Mouse (Mus musculus) lung, embryonic 15.5 days (tissue): ENCODE results near the gene Gm42688. TPM values are rescaled to one million over a fixed set of nuclear protein-coding genes. Genes with fewer than 3 reads are reported as not detected.
A peak's percentile ranks its signal among the peaks of the same experiment; 100 is the strongest.

Source experiments
- ATAC-seq: fragments of 200-750 bp; cut with Nextera tagmentation; 2 replicates; pipeline ENCODE4 v1.8.0; 2017; ENCODE audit warnings: moderate number of reproducible peaks, borderline replicate concordance; ENCODE audit not compliant: low FRiP score, low TSS enrichment; ENCODE audit errors: extremely low read depth
- H3K27ac ChIP-seq: fragments of 300-500 bp; sonication (generic); 2 replicates; pipeline ENCODE4 v1.5.1; 2015; ENCODE audit warnings: moderate library complexity, mild to moderate bottlenecking, inconsistent platforms
- H3K27me3 ChIP-seq: fragments of 300-500 bp; sonication (generic); 2 replicates; pipeline ENCODE4 v1.6.1; 2015; ENCODE audit warnings: inconsistent platforms
- H3K36me3 ChIP-seq: fragments of 300-500 bp; sonication (generic); 2 replicates; pipeline ENCODE4 v1.6.1; 2015; ENCODE audit warnings: inconsistent platforms
- H3K4me1 ChIP-seq: fragments of 300-500 bp; sonication (generic); 2 replicates; pipeline ENCODE4 v1.6.1; 2015; ENCODE audit warnings: inconsistent platforms
- H3K4me2 ChIP-seq: fragments of 300-500 bp; sonication (generic); 2 replicates; pipeline ENCODE4 v1.6.1; 2015; ENCODE audit warnings: inconsistent platforms, mild to moderate bottlenecking, moderate library complexity
- H3K4me3 ChIP-seq: fragments of 300-500 bp; sonication (generic); 2 replicates; pipeline ENCODE4 v1.5.1; 2015; ENCODE audit warnings: mild to moderate bottlenecking, inconsistent platforms
- H3K9ac ChIP-seq: fragments of 300-500 bp; sonication (generic); 2 replicates; pipeline ENCODE4 v1.6.1; 2015; ENCODE audit warnings: inconsistent platforms
- H3K9me3 ChIP-seq: fragments of 300-500 bp; sonication (generic); 2 replicates; pipeline ENCODE4 v1.6.1; 2016; ENCODE audit warnings: inconsistent platforms
- WGBS: fragments of 180-500 bp; shearing (Covaris S2); methylation state at CpG from one replicate; pipeline ENCODE4 v1.1.7; 2015; 5-methylcytosine and 5-hydroxymethylcytosine counted together
- polyA plus RNA-seq: library from polyadenylated mRNA; unstranded; fragments of >200 nt; fragmentation: Nextera tagmentation; extraction: Ambion mirVana; gene quantifications from 2 replicates; pipeline ENCODE4 v1.2.1, GENCODE M21; 2015

The Gm42688 gene
- polyA plus RNA-seq, 1 experiment from 2014 or later: 3.4 TPM

DNA sequence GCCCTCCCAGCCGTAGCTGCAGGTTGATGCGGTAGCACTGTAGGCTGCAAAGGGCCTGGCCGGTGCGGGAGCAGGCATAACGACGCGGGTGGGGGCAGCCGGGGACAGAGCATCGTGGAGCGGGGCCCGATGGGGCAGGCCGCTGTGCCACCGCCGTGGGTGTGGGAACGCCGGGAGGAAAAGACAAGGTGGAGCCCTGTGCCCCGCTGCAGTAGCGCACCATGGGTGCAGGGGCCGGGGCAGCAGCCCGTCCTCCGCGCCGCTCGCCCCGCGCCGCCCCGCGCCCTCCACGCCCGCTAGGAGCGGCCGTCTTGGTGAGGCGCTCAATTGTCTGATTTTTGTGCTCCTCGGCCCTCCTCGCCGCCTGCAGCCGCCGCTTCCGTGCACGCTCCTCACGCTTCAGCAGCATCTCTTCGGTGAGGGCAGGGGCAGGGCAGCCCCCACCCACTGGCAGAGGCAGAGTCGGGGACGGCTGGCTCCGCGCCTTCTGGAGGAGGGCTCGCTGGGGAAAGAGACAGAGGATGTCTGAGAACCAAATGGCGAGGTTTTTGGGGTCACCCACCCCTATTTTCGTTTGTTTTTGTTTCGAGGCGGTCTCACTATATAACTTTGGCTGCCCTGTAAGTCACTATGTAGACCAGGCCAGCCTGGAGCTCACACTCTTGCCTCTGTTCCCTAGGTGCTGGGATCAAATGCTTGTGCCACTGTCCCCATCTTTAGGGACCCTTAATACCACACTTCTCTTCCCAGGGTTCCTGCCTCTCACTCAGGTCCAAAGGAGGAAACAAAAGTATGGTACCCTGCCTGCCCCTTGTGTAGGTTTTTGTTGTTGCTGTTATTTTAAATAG lies 20.7 kb downstream of the Gm42688 start:
- Histone ChIP-seq H3K4me3 (peak overlapping the region; percentile 73), H3K36me3 (peaks cover 26% of the 10 kb centered on the region), H3K4me2 (peak overlapping the region; percentile 97), H3K9me3 (no peaks in the 10 kb centered on the region), H3K27ac (peak overlapping the region; percentile 98), H3K4me1 (peaks cover 44% of the 10 kb centered on the region), H3K27me3 (no peaks in the 10 kb centered on the region), H3K9ac (peak overlapping the region; percentile 85)
- under 1% methylated on average over 47 of the region's 52 CpGs for WGBS
- peak; percentile 1; the same call in 1 of the 2 replicates for ATAC-seq

DNA sequence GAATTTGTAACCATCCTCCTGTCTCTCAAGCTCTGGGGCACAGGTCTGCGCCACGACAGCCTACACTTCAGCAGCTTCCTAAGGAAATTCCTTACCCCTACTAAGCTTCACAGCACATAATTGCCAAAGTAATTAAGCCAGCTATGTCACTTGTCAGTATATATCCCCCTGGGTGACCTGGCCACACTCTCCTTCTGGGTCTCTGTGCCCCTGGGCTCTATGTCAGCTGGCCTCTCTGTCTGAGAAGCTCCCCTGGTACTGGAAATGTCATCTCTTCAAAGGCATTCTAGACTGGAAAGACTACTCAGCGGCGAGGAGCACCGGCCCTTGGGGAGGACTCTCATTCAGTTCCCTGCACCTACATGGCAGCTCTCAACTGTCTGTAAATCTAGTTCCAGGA lies 21.5 kb downstream of the Gm42688 start:
- ATAC-seq: no peak
- 79% methylated on average over 5 of the region's 5 CpGs for WGBS
- no peaks in the 10 kb centered on the region for H3K27me3 ChIP-seq
- H3K4me2 ChIP-seq: peak overlapping the region; percentile 97
- H3K27ac ChIP-seq: no peak overlapping the region
- H3K4me3 ChIP-seq: peak overlapping the region; percentile 73
- H3K9me3 ChIP-seq: no peaks in the 10 kb centered on the region
- H3K9ac ChIP-seq: 0 out of 2 replicates have a peak overlapping the region, but pooled peaks have one; percentile 8
- peaks cover 18% of the 10 kb centered on the region for H3K36me3 ChIP-seq
- peaks cover 44% of the 10 kb centered on the region for H3K4me1 ChIP-seq

DNA sequence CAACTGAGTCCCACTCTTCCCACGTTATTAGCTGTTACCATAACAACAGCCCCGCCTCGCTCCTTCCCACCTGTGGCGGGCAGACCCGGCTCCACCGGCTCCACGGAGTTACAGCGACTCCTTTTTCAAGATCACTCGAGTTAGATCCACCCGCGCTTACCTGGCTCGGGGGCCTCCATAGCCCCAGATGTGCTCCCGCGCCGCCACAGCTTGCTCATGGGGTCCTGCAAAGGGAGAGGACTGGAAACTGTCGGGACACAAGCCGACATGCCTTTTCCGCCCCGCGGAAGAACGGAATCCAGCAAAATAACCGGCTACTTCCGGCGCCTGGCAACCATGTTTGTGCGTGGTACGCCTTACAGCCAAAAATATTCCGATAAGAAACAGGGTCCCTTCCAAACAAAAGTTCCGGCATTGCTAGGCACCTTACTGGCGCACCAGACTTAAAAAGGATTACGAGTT lies 23.5 kb downstream of the Gm42688 start:
- no peaks in the 10 kb centered on the region for H3K9me3 ChIP-seq
- peak overlapping the region; percentile 65 for H3K9ac ChIP-seq
- no peak; the same call in 1 of the 2 replicates for ATAC-seq

DNA sequence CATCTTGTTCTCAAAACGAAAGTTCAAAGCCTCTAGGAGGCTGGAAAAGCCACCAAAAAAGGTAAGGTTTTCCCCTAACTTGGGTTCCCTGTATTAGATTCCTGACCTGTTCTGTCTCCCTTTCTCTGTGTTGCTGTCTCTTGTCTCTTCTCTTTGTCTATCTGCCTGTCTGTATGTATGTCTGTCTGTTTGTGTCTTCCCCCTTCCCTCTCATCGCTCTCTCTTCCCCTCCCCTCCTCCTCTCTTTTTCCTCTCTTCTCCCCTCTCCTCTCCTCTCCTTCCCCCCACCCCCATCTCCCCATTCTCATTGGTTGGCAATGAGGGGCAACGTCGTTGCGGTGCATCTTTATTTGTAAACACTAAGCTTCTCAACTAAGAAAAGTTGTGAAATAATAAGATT lies 23.9 kb downstream of the Gm42688 start, which contains the start of gene Ino80b:
Ino80b (minus strand) TSS at position 101 of the 400 bp plus-strand sequence.
- Histone ChIP-seq H3K9ac (peak within 1 kb of the TSS; percentile 65), H3K4me1 (peaks cover 33% of the 10 kb centered on the region), H3K27me3 (no peaks in the 10 kb centered on the region), H3K4me2 (peak within 1 kb of the TSS; percentile 94), H3K36me3 (no peaks in the 10 kb centered on the region), H3K9me3 (no peaks in the 10 kb centered on the region), H3K27ac (peak within 1 kb of the TSS; percentile 60), H3K4me3 (peak within 1 kb of the TSS; percentile 68)
- no peak for ATAC-seq
- WGBS: 17% methylated on average over 5 of the region's 5 CpGs

More for the DNA sequence above, 23.5 kb downstream of the Gm42688 start:
- Histone ChIP-seq H3K4me2 (peak overlapping the region; percentile 94), H3K27me3 (no peaks in the 10 kb centered on the region), H3K4me1 (peaks cover 37% of the 10 kb centered on the region), H3K27ac (peak overlapping the region; percentile 60), H3K4me3 (peak overlapping the region; percentile 68), H3K36me3 (no peaks in the 10 kb centered on the region)
- WGBS: under 1% methylated on average over 30 of the region's 30 CpGs

DNA sequence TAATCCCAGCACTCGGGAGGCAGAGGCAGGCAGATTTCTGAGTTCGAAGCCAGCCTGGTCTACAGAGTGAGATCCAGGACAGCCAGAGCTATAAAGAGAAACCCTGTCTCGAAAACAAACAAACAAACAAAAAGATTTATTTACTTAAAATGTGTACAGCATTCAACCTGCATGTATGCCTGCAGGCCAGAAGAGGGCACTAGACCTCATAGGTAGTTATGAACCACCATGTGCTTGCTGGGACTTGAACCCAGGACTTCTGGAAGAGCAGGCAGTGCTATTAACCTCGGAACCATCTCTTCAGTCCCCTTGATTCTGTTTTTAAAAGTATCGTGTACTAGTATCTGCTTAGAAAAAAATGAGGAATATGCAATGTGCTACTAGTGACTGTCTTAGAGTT lies 26.0 kb downstream of the Gm42688 start:
- WGBS: 91% methylated on average over 5 of the region's 5 CpGs
- no peaks in the 10 kb centered on the region for H3K36me3 ChIP-seq
- ATAC-seq: no peak
- no peak overlapping the region for H3K4me3 ChIP-seq
- H3K4me2 ChIP-seq: no peak overlapping the region
- H3K9ac ChIP-seq: no peak overlapping the region
- no peak overlapping the region for H3K27ac ChIP-seq
- no peaks in the 10 kb centered on the region for H3K27me3 ChIP-seq
- no peaks in the 10 kb centered on the region for H3K9me3 ChIP-seq
- H3K4me1 ChIP-seq: peaks cover 34% of the 10 kb centered on the region

DNA sequence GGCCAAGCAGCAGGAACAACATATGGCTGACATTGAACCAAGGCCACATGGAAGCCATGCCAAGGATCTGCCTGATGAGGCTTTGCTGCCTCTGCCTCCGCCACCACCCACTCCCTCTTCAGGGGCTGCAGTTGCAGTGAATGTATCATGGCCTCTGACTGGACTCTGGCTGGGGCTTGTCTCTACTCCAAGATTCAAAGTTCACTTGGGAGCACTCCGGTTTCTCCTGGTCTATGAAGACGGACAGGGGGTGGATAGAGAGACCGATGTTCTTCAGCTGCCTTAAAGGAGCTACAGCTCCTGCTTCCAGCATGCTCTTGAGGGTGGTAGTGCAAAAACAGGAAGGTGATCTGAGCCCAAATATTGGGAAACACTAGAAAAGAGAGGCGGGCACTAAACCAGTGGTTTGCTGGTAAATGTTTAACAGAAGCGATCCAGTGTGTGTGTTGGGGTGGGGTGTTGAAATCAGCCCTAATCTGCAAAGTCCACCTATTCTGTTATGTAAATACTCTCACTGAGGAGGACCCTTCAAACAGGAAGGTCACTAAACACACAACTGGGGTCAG lies 30.1 kb downstream of the Gm42688 start:
- H3K27ac ChIP-seq: peak overlapping the region; percentile 74
- WGBS: 39% methylated on average over 6 of the region's 6 CpGs
- H3K36me3 ChIP-seq: no peaks in the 10 kb centered on the region
- H3K27me3 ChIP-seq: no peaks in the 10 kb centered on the region
- H3K4me3 ChIP-seq: no peak overlapping the region
- no peak overlapping the region for H3K9ac ChIP-seq
- peak overlapping the region; percentile 24; the same call in 1 of the 2 replicates for H3K4me2 ChIP-seq
- ATAC-seq: peak; percentile 39; the same call in 1 of the 2 replicates
- H3K9me3 ChIP-seq: no peaks in the 10 kb centered on the region
- H3K4me1 ChIP-seq: peaks cover 30% of the 10 kb centered on the region

DNA sequence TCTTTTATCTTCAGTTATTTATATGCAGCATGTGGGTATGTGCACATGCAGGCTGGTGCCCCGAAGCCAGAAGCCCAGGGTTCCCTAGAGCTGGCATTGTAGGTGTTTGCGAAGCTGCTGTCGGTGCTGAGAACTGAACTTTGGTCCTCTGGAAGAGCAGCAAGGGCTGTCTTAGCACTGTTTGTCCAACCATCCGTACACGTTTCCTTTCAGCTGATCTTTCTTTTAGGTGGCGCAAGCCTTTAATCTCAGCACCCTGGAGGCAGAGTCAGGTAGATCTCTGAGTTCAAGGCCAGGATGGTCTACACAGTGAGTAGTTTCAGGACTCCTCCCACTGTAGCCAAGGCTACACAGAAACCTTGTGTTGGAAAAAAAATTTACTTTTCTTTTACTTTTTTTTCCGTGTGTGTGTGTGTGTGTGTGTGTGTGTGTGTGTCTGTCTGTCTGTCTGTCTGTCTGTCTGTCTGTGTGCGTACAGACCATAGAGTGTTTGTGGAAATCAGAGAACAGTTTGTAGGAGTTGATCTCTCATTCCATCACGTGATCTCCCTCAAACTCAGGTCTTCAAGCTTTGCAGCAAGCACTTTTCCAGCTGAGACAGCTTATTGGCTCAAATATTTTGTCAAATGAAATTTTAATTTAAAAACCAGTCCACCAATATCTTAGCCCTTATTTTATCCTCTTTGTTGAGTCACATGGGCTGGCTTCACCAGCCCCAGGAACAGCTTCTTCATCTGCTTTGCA lies 30.9 kb downstream of the Gm42688 start:
- no peaks in the 10 kb centered on the region for H3K27me3 ChIP-seq
- H3K36me3 ChIP-seq: no peaks in the 10 kb centered on the region
- H3K9ac ChIP-seq: no peak overlapping the region
- no peak overlapping the region for H3K4me3 ChIP-seq
- no peak for ATAC-seq
- H3K4me2 ChIP-seq: no peak overlapping the region
- H3K4me1 ChIP-seq: peaks cover 30% of the 10 kb centered on the region
- WGBS: 68% methylated on average over 9 of the region's 9 CpGs
- peak overlapping the region; percentile 46 for H3K27ac ChIP-seq
- no peaks in the 10 kb centered on the region for H3K9me3 ChIP-seq

DNA sequence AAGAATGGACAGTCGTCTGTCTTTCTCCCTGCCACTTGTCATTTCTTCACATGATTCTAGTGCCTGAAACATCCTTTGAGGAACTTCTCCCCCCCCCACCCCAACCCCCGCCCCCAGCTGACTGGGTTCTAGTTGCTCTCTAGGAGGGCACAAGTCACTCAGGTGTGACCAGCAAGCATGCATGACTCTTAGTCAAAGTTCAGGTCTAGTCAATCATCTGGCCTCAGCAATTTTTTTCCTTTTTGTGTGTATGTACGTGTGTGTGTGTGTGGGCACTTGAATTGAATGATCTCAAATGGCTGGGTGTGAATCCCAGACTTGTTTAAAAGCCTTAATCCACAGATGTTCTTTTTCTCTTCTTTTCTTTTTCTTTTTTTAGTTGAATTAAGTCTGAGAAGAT lies 32.8 kb downstream of the Gm42688 start:
- H3K27ac ChIP-seq: no peak overlapping the region
- no peak for ATAC-seq
- WGBS: 64% methylated on average over 3 of the region's 3 CpGs

DNA sequence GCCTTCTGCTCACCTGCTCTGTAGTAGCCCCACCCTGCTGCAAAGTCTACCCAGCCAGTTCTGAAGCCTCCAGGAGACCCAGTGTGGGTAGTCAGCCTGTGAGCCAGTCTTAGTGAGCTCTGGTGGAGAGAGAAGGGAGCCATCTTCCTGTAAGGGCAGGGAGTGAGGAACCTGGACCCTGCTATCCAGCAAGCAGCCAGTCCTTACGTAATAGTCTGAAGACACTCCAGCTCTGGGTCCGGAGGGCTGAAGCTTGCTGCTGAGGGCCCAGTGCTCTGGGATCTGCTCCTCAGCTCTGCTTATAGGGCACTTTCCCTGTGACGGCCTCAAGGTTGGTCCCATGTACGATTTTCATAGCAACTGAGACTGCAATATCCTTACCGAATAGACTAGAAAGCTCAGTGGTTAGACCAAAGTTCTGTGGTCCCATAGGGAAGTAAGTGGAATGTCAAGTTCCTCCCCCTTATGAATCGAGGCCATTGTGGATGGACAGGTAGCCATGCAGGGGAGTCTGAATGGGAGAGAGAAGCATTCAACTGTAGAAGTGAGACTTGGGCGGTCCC lies 33.6 kb downstream of the Gm42688 start, which contains the start of gene Rtkn:
Rtkn (plus strand) TSS at position 513 of the 563 bp plus-strand sequence.
- Histone ChIP-seq H3K36me3 (no peaks in the 10 kb centered on the region), H3K4me3 (peak within 1 kb of the TSS; percentile 59), H3K4me2 (peak within 1 kb of the TSS; percentile 86), H3K27ac (peak within 1 kb of the TSS; percentile 100), H3K9ac (peak within 1 kb of the TSS; percentile 85), H3K27me3 (no peaks in the 10 kb centered on the region), H3K9me3 (no peaks in the 10 kb centered on the region), H3K4me1 (peaks cover 47% of the 10 kb centered on the region)
- no peak for ATAC-seq
- 49% methylated on average over 7 of the region's 7 CpGs for WGBS

More for the DNA sequence above, 32.8 kb downstream of the Gm42688 start:
- H3K9ac ChIP-seq: no peak overlapping the region
- H3K36me3 ChIP-seq: no peaks in the 10 kb centered on the region
- H3K27me3 ChIP-seq: no peaks in the 10 kb centered on the region
- no peak overlapping the region for H3K4me2 ChIP-seq
- H3K4me1 ChIP-seq: peaks cover 46% of the 10 kb centered on the region
- H3K4me3 ChIP-seq: no peak overlapping the region
- no peaks in the 10 kb centered on the region for H3K9me3 ChIP-seq

DNA sequence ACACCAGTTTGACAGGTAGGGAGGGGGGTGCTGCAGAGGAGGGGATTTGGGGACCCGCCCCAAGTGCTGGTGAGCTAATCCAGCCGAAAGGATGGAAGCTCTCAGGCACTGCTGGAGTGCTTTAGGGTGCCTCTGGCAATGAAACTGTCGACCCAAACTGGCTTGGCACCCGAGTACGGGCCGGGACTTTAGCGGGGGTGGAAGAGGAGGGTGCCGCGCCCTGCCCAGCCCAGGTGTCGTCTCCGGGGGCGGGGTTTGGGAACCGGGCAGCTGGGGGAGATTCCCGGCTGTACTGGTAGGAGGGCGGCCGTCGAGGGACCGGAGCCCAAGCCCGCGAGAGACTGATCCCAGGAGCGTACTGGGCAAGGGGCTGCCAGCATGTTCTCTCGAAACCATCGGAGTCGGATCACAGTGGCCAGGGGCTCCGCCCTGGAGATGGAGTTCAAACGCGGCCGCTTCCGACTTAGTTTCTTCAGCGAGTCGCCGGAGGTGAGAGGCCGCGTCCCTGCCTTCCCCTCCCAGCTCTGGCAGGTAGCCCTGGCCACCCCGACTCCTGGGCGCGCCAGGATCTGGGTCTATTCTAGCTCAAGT lies 34.2 kb downstream of the Gm42688 start:
- H3K27me3 ChIP-seq: no peaks in the 10 kb centered on the region

More for the DNA sequence above, 34.2 kb downstream of the Gm42688 start:
- Histone ChIP-seq H3K36me3 (no peaks in the 10 kb centered on the region), H3K4me3 (peak overlapping the region; percentile 59), H3K9me3 (no peaks in the 10 kb centered on the region), H3K4me2 (peak overlapping the region; percentile 86), H3K4me1 (peaks cover 47% of the 10 kb centered on the region), H3K27ac (peak overlapping the region; percentile 100), H3K9ac (peak overlapping the region; percentile 85)
- WGBS: 2% methylated on average over 34 of the region's 37 CpGs
- ATAC-seq: no peak
